Mouse (Mus musculus): ENCODE results near the gene Alg3.

- TF ChIP-seq CTCF (IDR thresholded peaks at IDR 0.05; ENCODE audit: insufficient read depth, low read depth, low read length) (no peak), POLR2A (IDR thresholded peaks at IDR 0.05; ENCODE audit: insufficient read depth, low read depth, low read length) (no peak)
These were observed 22.1 kb downstream of the Alg3 start, which contains the start of gene Vwa5b2 for GRCm38 (mm10) chr16:20589366-20589938.

All from olfactory bulb, adult 2 months (tissue).